Mouse (Mus musculus): ENCODE results near the gene Kctd17. TPM values are rescaled to one million over a fixed set of nuclear protein-coding genes. Genes with fewer than 3 reads are reported as not detected.

Kctd17 gene
- 203 and 318 TPM in 2 replicates for polyA plus RNA-seq (2012; rRNA removed)

GRCm38 (mm10) chr15:78428391-78429138, at the start of gene Kctd17:
Gene Kctd17 (plus strand): TSS chr15:78428564.

GRCm38 (mm10) chr15:78395478-78395962, 32.8 kb upstream of the Kctd17 start, which contains the start of gene Tex33:
Gene Tex33 (minus strand): TSS chr15:78395912.

GRCm38 (mm10) chr15:78405517-78406211, 22.7 kb upstream of the Kctd17 start, which contains the start of gene Tst:
Gene Tst (minus strand): TSS chr15:78405907.

GRCm38 (mm10) chr15:78406293-78406934, 21.9 kb upstream of the Kctd17 start, which contains the start of gene Mpst:
Gene Mpst (plus strand): TSS chr15:78406416.

GRCm38 (mm10) chr15:78468379-78468937, 40.1 kb downstream of the Kctd17 start, which contains the start of gene Tmprss6:
Gene Tmprss6 (minus strand): TSS chr15:78468634.

Other genes starting within 250 kb of the Kctd17 start
- gene Pvalb, start 222.2 kb upstream of the Kctd17 start, polyA plus RNA-seq (2012; rRNA removed): not detected in 2 replicates
- 8.7 and 9.7 TPM in 2 replicates for gene Ncf4, start 183.8 kb upstream of the Kctd17 start, polyA plus RNA-seq (2012; rRNA removed)
- 3.2 and 3.4 TPM in 2 replicates for gene Csf2rb2, start 122.8 kb upstream of the Kctd17 start, polyA plus RNA-seq (2012; rRNA removed)
- gene Csf2rb, start 102.8 kb upstream of the Kctd17 start, polyA plus RNA-seq (2012; rRNA removed): 6.3 and 6.5 TPM in 2 replicates
- gene Tex33, start 32.7 kb upstream of the Kctd17 start, polyA plus RNA-seq (2012; rRNA removed): not detected in 2 replicates
- gene Tst, start 22.7 kb upstream of the Kctd17 start, polyA plus RNA-seq (2012; rRNA removed): 317 and 398 TPM in 2 replicates
- gene Mpst, start 22.1 kb upstream of the Kctd17 start, polyA plus RNA-seq (2012; rRNA removed): 522 and 598 TPM in 2 replicates
- gene Tmprss6, start 40.1 kb downstream of the Kctd17 start, polyA plus RNA-seq (2012; rRNA removed): 0.12 and 0.14 TPM in 2 replicates
- 3.0 and 5.5 TPM in 2 replicates for gene Il2rb, start 66.7 kb downstream of the Kctd17 start, polyA plus RNA-seq (2012; rRNA removed)
- gene C1qtnf6, start 102.9 kb downstream of the Kctd17 start, polyA plus RNA-seq (2012; rRNA removed): 58.7 and 70.4 TPM in 2 replicates
- gene Sstr3, start 116.1 kb downstream of the Kctd17 start, polyA plus RNA-seq (2012; rRNA removed): 0.73 and 1.5 TPM in 2 replicates
- gene Rac2, start 144.2 kb downstream of the Kctd17 start, polyA plus RNA-seq (2012; rRNA removed): 87.5 and 100 TPM in 2 replicates
- 15.9 and 17.1 TPM in 2 replicates for gene Cyth4, start 168.5 kb downstream of the Kctd17 start, polyA plus RNA-seq (2012; rRNA removed)